Mouse (Mus musculus) stomach, embryonic 15.5 days (tissue): ENCODE measurements around the gene Copg1. TPM values are rescaled to one million over a fixed set of nuclear protein-coding genes. Genes with fewer than 3 reads are reported as not detected.

ENCODE experiments used
- ATAC-seq: fragments of 200-750 bp; cut with Nextera tagmentation; 2 replicates; pipeline ENCODE4 v1.8.0; 2017; ENCODE audit warnings: low read depth, moderate number of reproducible peaks, moderate TSS enrichment; ENCODE audit not compliant: insufficient read depth, low FRiP score
- H3K27ac ChIP-seq: fragments of 300-500 bp; sonication (generic); 2 replicates; pipeline ENCODE4 v1.5.1; 2015; ENCODE audit warnings: mild to moderate bottlenecking, inconsistent platforms
- H3K27me3 ChIP-seq: fragments of 300-500 bp; sonication (generic); replicated peaks from 2 replicates; pipeline ENCODE4 v1.6.1; 2015; ENCODE audit warnings: inconsistent platforms
- H3K36me3 ChIP-seq: fragments of 300-500 bp; sonication (generic); 2 replicates; pipeline ENCODE4 v1.6.1; 2015; ENCODE audit warnings: inconsistent platforms
- H3K4me1 ChIP-seq: fragments of 300-500 bp; sonication (generic); 2 replicates; pipeline ENCODE4 v1.6.1; 2015; ENCODE audit warnings: inconsistent platforms
- H3K4me2 ChIP-seq: fragments of 300-500 bp; sonication (generic); 2 replicates; pipeline ENCODE4 v1.6.1; 2015; ENCODE audit warnings: mild to moderate bottlenecking, inconsistent platforms
- H3K4me3 ChIP-seq: fragments of 300-500 bp; sonication (generic); replicated peaks from 2 replicates; pipeline ENCODE4 v1.5.1; 2015; ENCODE audit warnings: inconsistent platforms
- H3K9ac ChIP-seq: fragments of 300-500 bp; sonication (generic); 2 replicates; pipeline ENCODE4 v1.6.1; 2015; ENCODE audit warnings: inconsistent platforms
- H3K9me3 ChIP-seq: fragments of 300-500 bp; sonication (generic); 2 replicates; pipeline ENCODE4 v1.6.1; 2016; ENCODE audit warnings: inconsistent platforms
- WGBS: fragments of 180-500 bp; shearing (Covaris S2); methylation state at CpG from one replicate; pipeline ENCODE4 v1.1.7; 2015; 5-methylcytosine and 5-hydroxymethylcytosine counted together
- polyA plus RNA-seq: library from polyadenylated mRNA; unstranded; fragments of >200 nt; fragmentation: Nextera tagmentation; extraction: Ambion mirVana; gene quantifications from 2 replicates; pipeline ENCODE4 v1.2.1, GENCODE M21; 2015

Gene Copg1
- polyA plus RNA-seq, 1 experiment from 2014 or later: 157 TPM

GRCm38 (mm10) chr6:87879010-87879409 is 8.6 kb upstream of the Copg1 start:
- Histone ChIP-seq H3K4me1 (no peaks in the 10 kb centered on the region), H3K9ac (no peak overlapping the region), H3K4me2 (no peak overlapping the region), H3K9me3 (no peaks in the 10 kb centered on the region), H3K27ac (no peak overlapping the region), H3K27me3 (no peaks in the 10 kb centered on the region), H3K4me3 (no peak overlapping the region), H3K36me3 (no peaks in the 10 kb centered on the region)
- ATAC-seq: no peak
- 25% methylated on average over 4 of the region's 4 CpGs for WGBS

- H3K27ac ChIP-seq: no peak overlapping the region
- no peaks in the 10 kb centered on the region for H3K36me3 ChIP-seq
- no peak overlapping the region for H3K9ac ChIP-seq
- no peaks in the 10 kb centered on the region for H3K27me3 ChIP-seq
- no peak for ATAC-seq
- no peaks in the 10 kb centered on the region for H3K4me1 ChIP-seq
- H3K4me2 ChIP-seq: no peak overlapping the region
- 64% methylated on average over 3 of the region's 3 CpGs for WGBS
- no peak overlapping the region for H3K4me3 ChIP-seq
- no peaks in the 10 kb centered on the region for H3K9me3 ChIP-seq
These were observed 8.0 kb upstream of the Copg1 start for GRCm38 (mm10) chr6:87879628-87880027.

GRCm38 (mm10) chr6:87882221-87882620 is 5.4 kb upstream of the Copg1 start:
- Histone ChIP-seq H3K4me2 (no peak overlapping the region), H3K27me3 (no peaks in the 10 kb centered on the region), H3K36me3 (no peaks in the 10 kb centered on the region), H3K4me1 (0 out of 2 replicates have a peak, but pooled peaks cover 3% of the 10 kb centered on the region), H3K9me3 (no peaks in the 10 kb centered on the region), H3K27ac (no peak overlapping the region), H3K4me3 (no peak overlapping the region), H3K9ac (no peak overlapping the region)
- no peak for ATAC-seq
- WGBS: 62% methylated on average over 3 of the region's 3 CpGs

- H3K27ac ChIP-seq: no peak overlapping the region
- H3K4me3 ChIP-seq: no peak overlapping the region
- H3K9ac ChIP-seq: no peak overlapping the region
- H3K36me3 ChIP-seq: no peaks in the 10 kb centered on the region
- H3K9me3 ChIP-seq: no peaks in the 10 kb centered on the region
- H3K4me2 ChIP-seq: no peak overlapping the region
- H3K27me3 ChIP-seq: no peaks in the 10 kb centered on the region
- 62% methylated on average over 4 of the region's 4 CpGs for WGBS
- ATAC-seq: no peak
- 0 out of 2 replicates have a peak, but pooled peaks cover 6% of the 10 kb centered on the region for H3K4me1 ChIP-seq
These were observed 4.8 kb upstream of the Copg1 start for GRCm38 (mm10) chr6:87882816-87883215.

GRCm38 (mm10) chr6:87886721-87887120 is 893 bp upstream of the Copg1 start:
- Histone ChIP-seq H3K36me3 (peaks cover 20% of the 10 kb centered on the region), H3K9me3 (no peaks in the 10 kb centered on the region), H3K9ac (no peak overlapping the region), H3K27ac (peak overlapping the region; percentile 14; the same call in 1 of the 2 replicates), H3K4me3 (no peak overlapping the region), H3K27me3 (no peaks in the 10 kb centered on the region), H3K4me1 (peaks cover 13% of the 10 kb centered on the region), H3K4me2 (no peak overlapping the region)
- ATAC-seq: no peak
- 65% methylated on average over 1 of the region's 1 CpGs for WGBS

- ATAC-seq: no peak
- peaks cover 83% of the 10 kb centered on the region for H3K36me3 ChIP-seq
- WGBS: 93% methylated on average over 7 of the region's 7 CpGs
These were observed 6.3 kb downstream of the Copg1 start for GRCm38 (mm10) chr6:87893931-87894330.

GRCm38 (mm10) chr6:87898028-87898427 is 10.4 kb downstream of the Copg1 start:
- peak; percentile 60; the same call in 1 of the 2 replicates for ATAC-seq
- no peak overlapping the region for H3K27ac ChIP-seq
- no peak overlapping the region for H3K9ac ChIP-seq
- no peaks in the 10 kb centered on the region for H3K27me3 ChIP-seq
- H3K36me3 ChIP-seq: peaks cover 80% of the 10 kb centered on the region
- H3K4me2 ChIP-seq: no peak overlapping the region
- H3K4me1 ChIP-seq: no peaks in the 10 kb centered on the region
- no peak overlapping the region for H3K4me3 ChIP-seq
- WGBS: 90% methylated on average over 10 of the region's 10 CpGs
- no peaks in the 10 kb centered on the region for H3K9me3 ChIP-seq

More at GRCm38 (mm10) chr6:87893931-87894330, 6.3 kb downstream of the Copg1 start:
- Histone ChIP-seq H3K9ac (no peak overlapping the region), H3K4me2 (no peak overlapping the region), H3K9me3 (no peaks in the 10 kb centered on the region), H3K4me3 (no peak overlapping the region), H3K27me3 (no peaks in the 10 kb centered on the region), H3K27ac (no peak overlapping the region), H3K4me1 (peaks cover 1% of the 10 kb centered on the region)

GRCm38 (mm10) chr6:87906632-87907031 is 19.0 kb downstream of the Copg1 start:
- WGBS: 71% methylated on average over 5 of the region's 5 CpGs
- Histone ChIP-seq H3K4me1 (no peaks in the 10 kb centered on the region), H3K9me3 (no peaks in the 10 kb centered on the region), H3K9ac (no peak overlapping the region), H3K36me3 (peaks cover 70% of the 10 kb centered on the region), H3K27me3 (no peaks in the 10 kb centered on the region), H3K27ac (no peak overlapping the region), H3K4me2 (no peak overlapping the region), H3K4me3 (no peak overlapping the region)
- ATAC-seq: no peak

GRCm38 (mm10) chr6:87909181-87909580 is 21.6 kb downstream of the Copg1 start:
- ATAC-seq: no peak
- Histone ChIP-seq H3K27me3 (no peaks in the 10 kb centered on the region), H3K36me3 (peaks cover 59% of the 10 kb centered on the region), H3K27ac (no peak overlapping the region), H3K4me1 (0 out of 2 replicates have a peak, but pooled peaks cover 4% of the 10 kb centered on the region), H3K4me3 (no peak overlapping the region), H3K4me2 (no peak overlapping the region), H3K9me3 (no peaks in the 10 kb centered on the region), H3K9ac (no peak overlapping the region)
- WGBS: 89% methylated on average over 6 of the region's 6 CpGs

GRCm38 (mm10) chr6:87911559-87911958 is 23.9 kb downstream of the Copg1 start:
- H3K27me3 ChIP-seq: no peaks in the 10 kb centered on the region
- peaks cover 42% of the 10 kb centered on the region for H3K36me3 ChIP-seq
- no peak overlapping the region for H3K27ac ChIP-seq
- H3K9me3 ChIP-seq: no peaks in the 10 kb centered on the region
- ATAC-seq: no peak
- WGBS: 87% methylated on average over 6 of the region's 6 CpGs
- H3K9ac ChIP-seq: no peak overlapping the region
- H3K4me3 ChIP-seq: no peak overlapping the region
- H3K4me2 ChIP-seq: no peak overlapping the region
- peaks cover 11% of the 10 kb centered on the region; the same call in 1 of the 2 replicates for H3K4me1 ChIP-seq

GRCm38 (mm10) chr6:87913661-87914325 is 26.2 kb downstream of the Copg1 start, which contains the start of gene Hmces:
Gene Hmces, plus strand, starts transcription at chr6:87913935.
- Histone ChIP-seq H3K4me3 (peak within 1 kb of the TSS; percentile 86), H3K4me2 (peak within 1 kb of the TSS; percentile 81), H3K4me1 (peaks cover 11% of the 10 kb centered on the region; the same call in 1 of the 2 replicates), H3K9me3 (no peaks in the 10 kb centered on the region), H3K9ac (peak within 1 kb of the TSS; percentile 92), H3K27ac (peak within 1 kb of the TSS; percentile 89), H3K36me3 (peaks cover 41% of the 10 kb centered on the region), H3K27me3 (no peaks in the 10 kb centered on the region)
- whole genome bisulfite sequencing: under 1% methylated on average over 56 of the region's 62 CpGs
- ATAC-seq: peak; percentile 90

- Histone ChIP-seq H3K9me3 (no peaks in the 10 kb centered on the region), H3K4me3 (peak overlapping the region; percentile 86), H3K27me3 (no peaks in the 10 kb centered on the region), H3K4me1 (peaks cover 11% of the 10 kb centered on the region; the same call in 1 of the 2 replicates), H3K4me2 (peak overlapping the region; percentile 81), H3K36me3 (peaks cover 33% of the 10 kb centered on the region), H3K27ac (peak overlapping the region; percentile 89), H3K9ac (peak overlapping the region; percentile 92)
- 2% methylated on average over 35 of the region's 35 CpGs for WGBS
- peak; percentile 33 for ATAC-seq
These were observed 26.9 kb downstream of the Copg1 start for GRCm38 (mm10) chr6:87914326-87915102.
